Mouse (Mus musculus) embryonic facial prominence, embryonic 14.5 days (tissue): ENCODE measurements around the gene Rabac1. TPM values are rescaled to one million over a fixed set of nuclear protein-coding genes. Genes with fewer than 3 reads are reported as not detected.

Experiments
- ATAC-seq: fragments of 200-750 bp; cut with Nextera tagmentation; 2 replicates; pipeline ENCODE4 v1.8.0; 2017; ENCODE audit warnings: low read depth, moderate number of reproducible peaks, moderate TSS enrichment
- DNase-seq: peaks from one replicate; pipeline ENCODE4 v3.0.0-alpha.2; 2015; ENCODE audit warnings: low spot score
- H3K27ac ChIP-seq: fragments of 300-500 bp; sonication (generic); replicated peaks from 2 replicates; pipeline ENCODE4 v1.5.1; 2014; ENCODE audit warnings: low read depth, mild to moderate bottlenecking, low read length, moderate library complexity
- H3K27me3 ChIP-seq: fragments of 300-500 bp; sonication (generic); replicated peaks from 2 replicates; pipeline ENCODE4 v1.6.1; 2014; ENCODE audit warnings: low read length; ENCODE audit not compliant: control insufficient read depth, insufficient read depth
- H3K36me3 ChIP-seq: fragments of 300-500 bp; sonication (generic); 2 replicates; pipeline ENCODE4 v1.6.1; 2014; ENCODE audit warnings: low read length, mixed read lengths; ENCODE audit not compliant: control insufficient read depth, insufficient read depth
- H3K4me1 ChIP-seq: fragments of 300-500 bp; sonication (generic); 2 replicates; pipeline ENCODE4 v1.6.1; 2014; ENCODE audit warnings: antibody characterized with exemption, low read length; ENCODE audit not compliant: control insufficient read depth, insufficient read depth
- H3K4me2 ChIP-seq: fragments of 300-500 bp; sonication (generic); 2 replicates; pipeline ENCODE4 v1.6.1; 2014; ENCODE audit warnings: low read depth, mild to moderate bottlenecking, low read length, moderate library complexity, mixed read lengths
- H3K4me3 ChIP-seq: fragments of 300-500 bp; sonication (generic); 2 replicates; pipeline ENCODE4 v1.5.1; 2014; ENCODE audit warnings: low read depth, mild to moderate bottlenecking, low read length
- H3K9ac ChIP-seq: fragments of 300-500 bp; sonication (generic); 2 replicates; pipeline ENCODE4 v1.6.1; 2014; ENCODE audit warnings: low read depth, mild to moderate bottlenecking, low read length, moderate library complexity, mixed read lengths
- H3K9me3 ChIP-seq: fragments of 300-500 bp; sonication (generic); 2 replicates; pipeline ENCODE4 v1.6.1; 2016; ENCODE audit warnings: low read length; ENCODE audit not compliant: control insufficient read depth
- WGBS: fragments of 180-500 bp; shearing (Covaris S2); extraction: QIAGEN DNeasy Blood & Tissue Kit; methylation state at CpG from one replicate; pipeline ENCODE4 v1.1.7; 2014; 5-methylcytosine and 5-hydroxymethylcytosine counted together
- polyA plus RNA-seq: library from polyadenylated mRNA; unstranded; fragments of >200 nt; fragmentation: Nextera tagmentation; extraction: Ambion mirVana; gene quantifications from 2 replicates; pipeline ENCODE4 v1.2.1, GENCODE M21; 2014

Gene Rabac1
- 218 and 219 TPM in 2 replicates for polyA plus RNA-seq

DNA sequence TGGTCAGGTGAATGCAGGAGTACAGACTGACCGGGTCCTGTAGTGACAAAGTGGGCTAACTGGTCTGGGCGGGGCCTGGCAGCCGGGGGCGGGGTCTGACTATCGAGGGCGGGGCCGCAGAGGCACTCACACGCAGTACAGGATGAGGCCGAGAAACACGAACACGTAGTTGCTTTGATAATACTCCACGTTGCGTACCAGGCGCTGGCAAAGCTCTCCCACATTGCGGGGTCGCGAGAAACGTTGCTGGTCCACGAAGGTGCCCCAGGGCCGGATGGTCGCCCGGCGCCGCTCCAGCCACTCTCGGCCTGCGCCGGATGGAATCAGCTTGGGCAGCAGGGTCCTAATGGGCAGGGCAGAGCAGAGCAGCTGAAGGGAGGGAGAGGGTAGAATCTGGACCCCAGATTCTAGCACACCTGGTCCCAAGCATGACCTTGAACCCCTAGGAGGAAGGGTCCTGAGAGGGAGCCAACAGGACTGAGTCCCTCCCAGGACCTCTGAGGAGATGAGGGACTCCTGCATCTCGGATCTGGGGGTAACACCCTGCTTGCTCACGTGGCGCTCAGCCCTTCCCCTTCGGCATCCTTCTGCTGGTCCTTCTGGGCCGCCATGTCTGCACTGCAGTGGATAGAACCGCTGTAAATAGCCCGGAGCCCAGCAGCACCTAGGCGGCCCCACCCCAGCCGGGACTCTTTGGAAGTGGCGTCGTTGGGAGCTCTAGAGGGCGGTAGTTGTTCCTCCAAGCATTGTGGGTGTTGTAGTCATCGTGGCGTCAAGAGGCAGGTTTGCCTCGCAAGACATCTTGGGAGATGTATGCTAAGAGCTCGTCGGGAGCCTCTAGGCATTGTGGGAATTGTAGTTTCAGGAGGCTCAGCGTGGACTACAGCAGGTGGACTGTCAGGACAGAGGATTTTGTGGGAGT, at the start of gene Rabac1:
Gene Rabac1, minus strand, starts transcription at position 783 of the 922 bp plus-strand sequence.
- H3K4me2 ChIP-seq: peak within 1 kb of the TSS; percentile 75
- peak within 1 kb of the TSS; percentile 84 for H3K4me3 ChIP-seq
- no peaks in the 10 kb centered on the region for H3K9me3 ChIP-seq
- H3K27ac ChIP-seq: peak within 1 kb of the TSS; percentile 82
- peak within 1 kb of the TSS; percentile 88 for H3K9ac ChIP-seq
- H3K4me1 ChIP-seq: peaks cover 4% of the 10 kb centered on the region
- H3K27me3 ChIP-seq: no peaks in the 10 kb centered on the region
- no peaks in the 10 kb centered on the region for H3K36me3 ChIP-seq
- WGBS: 0% methylated on average over 44 of the region's 45 CpGs
- ATAC-seq: peak; percentile 96
- peak; percentile 99 for DNase-seq

DNA sequence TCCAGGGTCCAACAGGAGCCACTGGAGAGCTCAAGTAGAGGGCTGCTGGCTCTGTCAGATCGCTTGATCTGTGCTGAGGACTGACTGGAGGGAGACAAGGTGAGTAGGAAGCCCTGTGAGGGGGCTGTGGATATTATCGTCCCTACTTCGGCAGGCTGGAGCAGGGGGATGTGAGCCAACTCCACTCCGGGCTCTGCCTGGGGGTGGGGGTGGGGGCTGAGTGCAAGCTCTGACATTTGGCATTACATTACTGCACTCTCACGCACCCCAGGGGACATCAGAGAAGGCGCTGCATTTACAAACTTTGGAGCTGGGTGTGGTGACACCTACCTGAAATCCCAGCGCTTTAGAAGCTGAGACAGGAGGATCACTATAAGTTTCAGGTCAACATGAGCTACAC, 39.0 kb upstream of the Rabac1 start:
- no peaks in the 10 kb centered on the region for H3K4me1 ChIP-seq
- H3K4me2 ChIP-seq: no peak overlapping the region
- ATAC-seq: no peak
- no peak for DNase-seq
- WGBS: 57% methylated on average over 7 of the region's 7 CpGs
- peaks cover 31% of the 10 kb centered on the region for H3K36me3 ChIP-seq
- no peak overlapping the region for H3K9ac ChIP-seq
- H3K4me3 ChIP-seq: no peak overlapping the region
- no peak overlapping the region for H3K27ac ChIP-seq
- H3K27me3 ChIP-seq: peaks cover 68% of the 10 kb centered on the region
- H3K9me3 ChIP-seq: no peaks in the 10 kb centered on the region

DNA sequence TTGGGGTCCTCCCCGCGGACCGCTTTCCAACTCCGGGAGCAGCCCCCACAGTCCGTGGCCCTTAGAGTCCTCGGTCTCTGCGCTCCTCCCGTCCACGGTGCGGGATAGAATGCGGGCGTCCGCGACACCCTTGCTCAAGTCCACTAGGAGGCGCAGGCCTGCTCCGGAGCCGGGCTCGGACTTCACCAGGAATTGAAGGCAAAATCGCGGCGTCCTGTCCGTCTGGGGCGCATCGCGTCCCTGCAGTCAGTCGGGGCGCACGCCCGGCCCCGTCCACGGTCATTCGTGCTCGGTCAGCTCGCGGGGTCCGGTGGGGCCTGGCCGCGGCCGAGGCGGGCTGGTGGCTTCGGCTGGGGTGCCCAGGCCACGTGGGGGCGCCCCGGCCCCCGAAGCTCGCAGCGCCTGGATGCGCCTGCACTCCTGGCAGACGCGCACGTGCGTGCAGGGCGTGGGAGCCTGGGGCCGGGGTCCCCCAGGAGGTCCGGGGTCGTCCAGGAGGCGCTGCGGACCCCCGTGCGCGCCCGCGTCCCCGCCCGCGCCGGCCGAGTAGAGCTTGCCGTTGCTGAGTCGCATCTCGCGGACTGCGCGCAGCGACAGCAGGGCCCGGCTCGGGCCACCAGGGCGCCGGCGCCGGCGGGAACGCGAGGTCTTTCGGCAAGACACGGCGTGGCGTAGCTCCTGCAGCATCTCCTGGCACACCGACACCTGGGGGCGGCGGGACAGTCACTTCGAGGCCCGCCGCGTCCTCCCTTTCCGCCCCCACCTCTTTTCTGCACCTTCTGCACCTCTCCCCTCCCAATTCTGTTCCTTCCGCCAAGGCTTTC, 37.7 kb upstream of the Rabac1 start:
- peaks cover 18% of the 10 kb centered on the region for H3K36me3 ChIP-seq
- H3K4me2 ChIP-seq: peak overlapping the region; percentile 64
- peak overlapping the region; percentile 39 for H3K4me3 ChIP-seq
- peak; percentile 34 for DNase-seq
- peak; percentile 21; the same call in 1 of the 2 replicates for ATAC-seq
- 0 out of 2 replicates have a peak overlapping the region, but pooled peaks have one; percentile 14 for H3K9ac ChIP-seq
- H3K27ac ChIP-seq: no peak overlapping the region
- H3K27me3 ChIP-seq: peaks cover 81% of the 10 kb centered on the region
- H3K4me1 ChIP-seq: peaks cover 4% of the 10 kb centered on the region; the same call in 1 of the 2 replicates
- H3K9me3 ChIP-seq: no peaks in the 10 kb centered on the region
- 1% methylated on average over 20 of the region's 97 CpGs for WGBS

DNA sequence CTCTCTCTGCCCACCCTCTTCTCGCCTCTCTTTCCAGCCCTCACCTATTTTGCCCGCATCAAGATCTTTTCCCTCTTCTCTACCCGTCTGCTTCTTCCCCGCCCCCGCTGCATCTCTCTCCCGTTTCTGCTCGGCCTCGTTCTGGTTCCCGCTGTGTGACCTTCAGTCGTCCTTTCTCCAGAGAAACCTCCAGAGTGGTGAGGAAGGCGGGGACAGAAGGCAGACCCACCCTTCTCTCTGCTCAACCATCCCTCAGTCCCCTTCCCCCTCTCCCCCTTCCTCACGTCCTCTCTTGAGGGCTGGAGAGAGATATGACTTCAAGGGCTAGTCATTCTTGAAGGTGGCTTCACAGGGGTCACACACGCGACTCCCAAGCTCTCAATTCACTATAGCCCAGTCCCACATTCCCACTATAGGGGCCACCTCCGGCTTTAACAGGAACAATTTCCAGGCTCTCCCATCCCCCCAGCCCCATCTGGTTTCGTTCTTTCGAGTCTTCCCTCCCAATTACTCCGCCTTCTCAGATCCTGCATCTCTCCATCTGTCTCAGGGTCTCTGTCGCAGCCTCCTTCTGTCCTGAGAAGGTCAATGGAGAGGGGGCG, 36.6 kb upstream of the Rabac1 start:
- H3K27me3 ChIP-seq: peaks cover 87% of the 10 kb centered on the region
- ATAC-seq (no peak), DNase-seq (no peak)
- WGBS: 5% methylated on average over 20 of the region's 20 CpGs
- no peak overlapping the region for H3K9ac ChIP-seq
- no peaks in the 10 kb centered on the region for H3K9me3 ChIP-seq
- H3K36me3 ChIP-seq: peaks cover 9% of the 10 kb centered on the region; the same call in 1 of the 2 replicates
- H3K4me1 ChIP-seq: peaks cover 4% of the 10 kb centered on the region; the same call in 1 of the 2 replicates
- no peak overlapping the region for H3K27ac ChIP-seq
- H3K4me3 ChIP-seq: no peak overlapping the region
- peak overlapping the region; percentile 11; the same call in 1 of the 2 replicates for H3K4me2 ChIP-seq

DNA sequence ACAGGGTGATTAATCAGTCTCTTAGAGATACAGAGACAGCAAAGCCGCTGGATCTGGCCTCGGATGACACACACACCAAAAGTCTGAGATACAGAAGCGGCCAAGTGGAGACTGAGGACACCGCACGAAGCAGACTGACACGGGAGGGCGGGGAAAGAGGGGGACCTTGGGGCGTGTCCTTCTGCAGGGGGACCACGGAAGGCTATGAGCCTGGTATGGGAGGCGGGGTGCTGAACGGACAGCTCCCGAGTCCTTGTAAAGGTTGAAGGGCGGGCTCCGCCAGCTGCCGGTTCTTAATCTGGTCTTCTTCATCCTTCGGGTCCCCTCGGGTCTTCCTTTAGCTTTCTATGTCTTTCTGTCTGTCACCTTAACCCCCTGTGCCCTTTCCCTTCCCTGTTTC, 36.1 kb upstream of the Rabac1 start:
- H3K4me3 ChIP-seq: no peak overlapping the region
- peaks cover 4% of the 10 kb centered on the region; the same call in 1 of the 2 replicates for H3K4me1 ChIP-seq
- H3K9ac ChIP-seq: no peak overlapping the region
- peak overlapping the region; percentile 11; the same call in 1 of the 2 replicates for H3K4me2 ChIP-seq
- peak; percentile 78 for DNase-seq
- H3K36me3 ChIP-seq: peaks cover 8% of the 10 kb centered on the region; the same call in 1 of the 2 replicates
- ATAC-seq: no peak
- WGBS: 4% methylated on average over 16 of the region's 17 CpGs
- H3K9me3 ChIP-seq: no peaks in the 10 kb centered on the region
- H3K27ac ChIP-seq: no peak overlapping the region
- peaks cover 91% of the 10 kb centered on the region for H3K27me3 ChIP-seq

DNA sequence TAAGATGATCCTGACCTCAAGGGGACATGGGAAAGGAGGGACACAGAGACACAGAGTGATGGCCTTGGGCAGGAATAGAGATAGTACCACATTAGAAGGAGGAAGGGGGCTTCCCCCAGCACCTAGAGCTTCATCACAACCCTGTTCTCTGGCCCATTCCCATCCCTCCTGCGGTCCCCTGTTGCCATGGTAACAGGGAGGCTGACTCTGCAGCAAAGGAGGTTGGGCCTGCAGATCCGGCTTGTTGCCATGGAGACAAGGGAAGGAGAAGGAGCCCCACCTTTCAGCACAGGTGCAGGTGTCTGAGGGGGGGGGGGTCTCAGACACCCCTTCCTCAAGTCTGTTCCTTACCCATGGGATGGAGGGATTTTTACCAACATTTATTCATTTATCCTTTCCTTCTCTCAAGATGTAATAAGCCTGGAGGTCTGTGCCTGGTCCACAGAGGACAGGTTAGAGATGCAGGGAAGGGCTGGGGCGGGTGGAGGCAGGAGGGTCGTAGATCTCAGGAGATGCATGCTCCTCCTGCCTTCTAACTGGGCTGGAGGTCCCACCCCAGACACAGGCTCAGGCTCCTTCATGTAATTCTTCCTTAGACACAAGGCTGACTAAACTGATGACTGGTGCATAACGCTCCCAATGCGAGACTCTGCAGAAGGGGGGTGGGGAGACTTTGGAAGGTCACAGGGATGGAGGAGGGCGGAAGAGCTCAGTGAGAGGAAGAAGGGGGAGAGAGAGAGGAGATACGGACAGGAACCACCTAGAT, 35.2 kb upstream of the Rabac1 start:
- H3K27ac ChIP-seq: no peak overlapping the region
- H3K9me3 ChIP-seq: no peaks in the 10 kb centered on the region
- H3K9ac ChIP-seq: no peak overlapping the region
- WGBS: 21% methylated on average over 8 of the region's 8 CpGs
- ATAC-seq: no peak
- peaks cover 87% of the 10 kb centered on the region for H3K27me3 ChIP-seq
- peaks cover 8% of the 10 kb centered on the region; the same call in 1 of the 2 replicates for H3K36me3 ChIP-seq
- H3K4me3 ChIP-seq: no peak overlapping the region
- DNase-seq: peak; percentile 46
- no peak overlapping the region for H3K4me2 ChIP-seq
- H3K4me1 ChIP-seq: peaks cover 4% of the 10 kb centered on the region; the same call in 1 of the 2 replicates

DNA sequence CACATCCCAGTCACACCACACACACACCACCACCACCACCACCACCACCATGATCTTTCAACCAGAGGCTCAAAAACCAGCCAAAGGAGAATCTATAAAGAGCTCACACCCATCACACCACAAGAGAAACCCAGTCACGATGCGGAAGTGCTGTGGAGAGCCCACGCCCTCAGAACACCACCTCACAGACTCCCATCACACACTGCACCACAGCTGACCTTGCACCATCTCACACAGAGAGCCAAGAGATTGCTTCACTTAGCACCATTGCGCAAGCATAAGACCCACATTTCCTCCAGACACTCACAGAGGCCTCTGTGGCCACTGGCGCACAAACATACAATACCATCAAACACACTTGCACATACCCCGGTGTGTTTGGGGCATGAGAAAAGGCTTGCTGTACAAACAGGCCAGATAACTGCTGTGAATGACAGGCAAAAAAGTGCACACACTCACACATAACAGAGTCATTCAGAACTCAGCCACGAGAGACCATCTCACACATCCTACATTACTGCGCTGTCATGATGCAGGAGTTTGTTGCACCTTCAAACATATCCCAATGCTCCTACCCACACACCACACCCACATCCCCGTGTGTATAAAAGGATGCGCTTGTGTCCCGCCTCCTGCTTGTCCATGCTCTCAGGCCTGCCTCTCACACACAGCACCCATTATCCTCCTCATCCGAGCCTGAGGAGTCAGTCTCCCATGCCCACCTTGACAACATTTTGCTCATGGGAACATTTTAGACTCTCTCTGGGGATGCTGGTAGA, 34.2 kb upstream of the Rabac1 start:
- Histone ChIP-seq H3K27me3 (peaks cover 77% of the 10 kb centered on the region), H3K9me3 (no peaks in the 10 kb centered on the region), H3K4me3 (no peak overlapping the region), H3K9ac (no peak overlapping the region), H3K36me3 (no peaks in the 10 kb centered on the region), H3K4me1 (peaks cover 4% of the 10 kb centered on the region; the same call in 1 of the 2 replicates), H3K4me2 (no peak overlapping the region), H3K27ac (no peak overlapping the region)
- DNase-seq (no peak), ATAC-seq (no peak)
- 71% methylated on average over 12 of the region's 12 CpGs for WGBS
